Mouse (Mus musculus): Measurements from ENCODE around the gene Blmh. TPM values are rescaled to one million over a fixed set of nuclear protein-coding genes. Genes with fewer than 3 reads are reported as not detected.

Gene Blmh
- polyA plus RNA-seq, 1 experiment: 5.9 TPM

- H3K4me1 ChIP-seq (ENCODE audit: control insufficient read depth, insufficient read depth, insufficient read length): no peaks in the 10 kb centered on the region
- H3K4me3 ChIP-seq (ENCODE audit: extremely low read depth, insufficient read depth, insufficient read length): no peak overlapping the region
- no peaks in the 10 kb centered on the region for H3K36me3 ChIP-seq (ENCODE audit: control insufficient read depth, insufficient read depth, low read length)
These were observed 97.3 kb downstream of the Blmh start for GRCm38 (mm10) chr11:77021749-77022396.

GRCm38 (mm10) chr11:77026559-77026958 lies 102.0 kb downstream of the Blmh start:
- no peak for TF ChIP-seq POLR2A (IDR thresholded peaks at IDR 0.05; ENCODE audit: low read depth, low read length)
- TF ChIP-seq CTCF (IDR thresholded peaks at IDR 0.05; ENCODE audit: extremely low read depth, insufficient read depth, insufficient read length, insufficient replicate concordance): no peak
- Histone ChIP-seq H3K27ac (ENCODE audit: insufficient read depth, low read length) (no peak overlapping the region), H3K27me3 (ENCODE audit: control insufficient read depth, insufficient read depth, low read length) (no peaks in the 10 kb centered on the region), H3K4me1 (ENCODE audit: control insufficient read depth, insufficient read depth, insufficient read length) (no peaks in the 10 kb centered on the region), H3K4me3 (ENCODE audit: extremely low read depth, insufficient read depth, insufficient read length) (no peak overlapping the region), H3K36me3 (ENCODE audit: control insufficient read depth, insufficient read depth, low read length) (no peaks in the 10 kb centered on the region)
- DNase-seq (ENCODE audit: low read depth in 1 of 2, low spot score in 2 of 2): no peak
- WGBS: 81% methylated on average over 3 of the region's 3 CpGs

More at GRCm38 (mm10) chr11:77021749-77022396, 97.3 kb downstream of the Blmh start:
- TF ChIP-seq POLR2A (IDR thresholded peaks at IDR 0.05; ENCODE audit: low read depth, low read length) (no peak), CTCF (IDR thresholded peaks at IDR 0.05; ENCODE audit: extremely low read depth, insufficient read depth, insufficient read length, insufficient replicate concordance) (no peak)
- WGBS: 84% methylated on average over 9 of the region's 9 CpGs
- Histone ChIP-seq H3K27ac (ENCODE audit: insufficient read depth, low read length) (no peak overlapping the region), H3K27me3 (ENCODE audit: control insufficient read depth, insufficient read depth, low read length) (no peaks in the 10 kb centered on the region)
- DNase-seq (ENCODE audit: low read depth in 1 of 2, low spot score in 2 of 2): no peak

GRCm38 (mm10) chr11:77028157-77028556 lies 103.5 kb downstream of the Blmh start:
- no peak overlapping the region for H3K4me3 ChIP-seq (ENCODE audit: extremely low read depth, insufficient read depth, insufficient read length)
- no peaks in the 10 kb centered on the region for H3K27me3 ChIP-seq (ENCODE audit: control insufficient read depth, insufficient read depth, low read length)
- H3K36me3 ChIP-seq (ENCODE audit: control insufficient read depth, insufficient read depth, low read length): no peaks in the 10 kb centered on the region
- no peak overlapping the region for H3K27ac ChIP-seq (ENCODE audit: insufficient read depth, low read length)
- no peaks in the 10 kb centered on the region for H3K4me1 ChIP-seq (ENCODE audit: control insufficient read depth, insufficient read depth, insufficient read length)
- WGBS: 92% methylated on average over 3 of the region's 3 CpGs
- DNase-seq (ENCODE audit: low read depth in 1 of 2, low spot score in 2 of 2): no peak
- TF ChIP-seq CTCF (IDR thresholded peaks at IDR 0.05; ENCODE audit: extremely low read depth, insufficient read depth, insufficient read length, insufficient replicate concordance) (no peak), POLR2A (IDR thresholded peaks at IDR 0.05; ENCODE audit: low read depth, low read length) (no peak)

GRCm38 (mm10) chr11:77031151-77031934 lies 106.7 kb downstream of the Blmh start:
- Histone ChIP-seq H3K4me3 (ENCODE audit: extremely low read depth, insufficient read depth, insufficient read length) (no peak overlapping the region), H3K36me3 (ENCODE audit: control insufficient read depth, insufficient read depth, low read length) (no peaks in the 10 kb centered on the region), H3K4me1 (ENCODE audit: control insufficient read depth, insufficient read depth, insufficient read length) (no peaks in the 10 kb centered on the region), H3K27ac (ENCODE audit: insufficient read depth, low read length) (no peak overlapping the region), H3K27me3 (ENCODE audit: control insufficient read depth, insufficient read depth, low read length) (no peaks in the 10 kb centered on the region)
- WGBS: 45% methylated on average over 14 of the region's 14 CpGs
- no peak for TF ChIP-seq POLR2A (IDR thresholded peaks at IDR 0.05; ENCODE audit: low read depth, low read length)
- no peak for TF ChIP-seq CTCF (IDR thresholded peaks at IDR 0.05; ENCODE audit: extremely low read depth, insufficient read depth, insufficient read length, insufficient replicate concordance)
- no peak for DNase-seq (ENCODE audit: low read depth in 1 of 2, low spot score in 2 of 2)

Other genes starting within 250 kb of the Blmh start
- 0.61 and 0.78 TPM in 2 replicates for gene Trarg1, start 245.0 kb upstream of the Blmh start, polyA plus RNA-seq (2012; rRNA removed)
- 11.8 and 12.2 TPM in 2 replicates for gene Gosr1, start 161.2 kb upstream of the Blmh start, polyA plus RNA-seq (2012; rRNA removed)
- gene Cpd, start 77.8 kb upstream of the Blmh start, polyA plus RNA-seq (2012; rRNA removed): 3.4 and 4.7 TPM in 2 replicates
- not detected in 2 replicates for gene Tmigd1, start 22.6 kb upstream of the Blmh start, polyA plus RNA-seq (2012; rRNA removed)
- gene Slc6a4, start 73.8 kb downstream of the Blmh start, polyA plus RNA-seq (2012; rRNA removed): 6.1 and 6.2 TPM in 2 replicates
- 0.65 and 0.77 TPM in 2 replicates for gene Nsrp1, start 153.6 kb downstream of the Blmh start, polyA plus RNA-seq (2012; rRNA removed)